Mouse (Mus musculus) thymus, postnatal 4 days (tissue): ENCODE data around the gene Lep.

ENCODE experiments used
- DNase-seq: peaks from one replicate; pipeline ENCODE4 v3.0.0; 2021

Lep gene

DNA sequence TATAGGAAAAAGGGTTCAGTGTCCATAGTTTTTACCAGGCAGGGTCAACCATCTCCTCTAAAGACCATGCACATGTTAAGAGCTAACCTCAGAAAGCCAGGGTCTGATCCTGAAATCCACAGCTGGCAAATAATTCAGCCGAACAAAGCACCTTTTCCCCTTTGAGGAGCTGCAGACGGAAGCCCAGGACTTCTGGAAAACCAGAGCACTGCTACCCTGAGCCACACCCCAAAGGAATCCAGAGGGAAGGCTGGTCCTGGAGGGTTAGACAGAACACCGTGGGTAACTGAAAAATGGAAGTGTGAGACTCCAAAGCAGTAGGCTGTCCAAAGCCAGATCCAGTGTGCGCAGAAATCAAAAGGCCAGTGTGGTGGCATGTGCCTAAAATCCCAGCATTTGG lies 58.9 kb downstream of the Lep start:
- no peak for DNase-seq

DNA sequence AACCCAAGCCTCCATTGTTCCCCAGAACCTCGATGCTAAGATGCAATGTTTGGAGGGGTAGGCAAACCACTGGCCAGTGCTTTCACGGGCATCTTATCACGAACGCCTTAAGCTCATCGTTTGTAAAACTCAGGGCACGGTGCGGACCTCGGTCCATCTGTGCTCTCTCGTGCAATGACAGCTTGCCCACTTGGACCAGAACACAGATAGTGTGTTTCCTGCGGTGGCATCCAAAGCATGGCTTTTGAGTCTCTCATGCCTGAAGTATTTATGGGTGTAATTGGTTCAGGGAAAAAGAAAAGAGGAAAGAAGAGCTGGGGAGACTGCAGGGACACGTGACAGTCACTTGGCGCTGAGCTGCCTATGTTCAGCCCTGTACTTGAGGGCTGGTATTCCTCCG lies 60.0 kb downstream of the Lep start:
- no peak for DNase-seq
